Mouse (Mus musculus) gastrocnemius, adult 18-20 months (tissue): ENCODE results near the gene B4galt1. TPM values are rescaled to one million over a fixed set of nuclear protein-coding genes. Genes with fewer than 3 reads are reported as not detected.

ENCODE experiments used
- DNase-seq: peaks from one replicate; pipeline ENCODE4 v3.0.0; 2021; ENCODE audit warnings: low spot score
- long read RNA-seq, 2 experiments: library from polyadenylated mRNA; stranded (forward); transcript quantifications; one replicate each; pipeline ENCODE4 v2.0.0; 2021
- total RNA-seq, 2 experiments: library from RNA; stranded (reverse); gene quantifications; 2 replicates each; pipeline ENCODE4 v1.2.3; 2021

The B4galt1 gene
- total RNA-seq, result 10 to 100 TPM; 23.0 to 25.4 TPM
- long read RNA-seq, experiment 1, transcript B4galt1-201 (6 exons, 3,983 nt), result major isoform, 23 of 27 reads
- long read RNA-seq, experiment 1, partial matches to known transcripts, result 0 of 27 reads
- long read RNA-seq, experiment 1, other reads (novel, unspliced or antisense), result 4 of 27 reads
- long read RNA-seq, experiment 2, transcript B4galt1-201 (6 exons, 3,983 nt), result major isoform, 40 of 58 reads
- long read RNA-seq, experiment 2, partial matches to known transcripts, result 3 of 58 reads
- long read RNA-seq, experiment 2, other reads (novel, unspliced or antisense), result 15 of 58 reads

GRCm38 (mm10) chr4:40853565-40854386 lies at the start of gene B4galt1:
Gene B4galt1, minus strand, starts transcription at chr4:40854005.
- DNase-seq, result peak; percentile 99

- DNase-seq, result no peak
Observed at GRCm38 (mm10) chr4:40900612-40901011, 46.8 kb upstream of the B4galt1 start.

- no peak for DNase-seq
Observed at GRCm38 (mm10) chr4:40900071-40900470, 46.3 kb upstream of the B4galt1 start.

GRCm38 (mm10) chr4:40899264-40899663 lies 45.5 kb upstream of the B4galt1 start:
- peak; percentile 39 for DNase-seq

- DNase-seq, result no peak
Observed at GRCm38 (mm10) chr4:40898476-40899044, 44.8 kb upstream of the B4galt1 start.

GRCm38 (mm10) chr4:40895646-40896045 lies 41.8 kb upstream of the B4galt1 start:
- no peak for DNase-seq

GRCm38 (mm10) chr4:40895118-40895517 lies 41.3 kb upstream of the B4galt1 start:
- no peak for DNase-seq

- no peak for DNase-seq
Observed at GRCm38 (mm10) chr4:40891206-40891605, 37.4 kb upstream of the B4galt1 start.

- DNase-seq, result no peak
Observed at GRCm38 (mm10) chr4:40889983-40890382, 36.2 kb upstream of the B4galt1 start.

- DNase-seq, result peak; percentile 52
Observed at GRCm38 (mm10) chr4:40889252-40889651, 35.4 kb upstream of the B4galt1 start.

- no peak for DNase-seq
Observed at GRCm38 (mm10) chr4:40888839-40889238, 35.0 kb upstream of the B4galt1 start.

- DNase-seq, result peak; percentile 30
Observed at GRCm38 (mm10) chr4:40885883-40886282, 32.1 kb upstream of the B4galt1 start.

GRCm38 (mm10) chr4:40885166-40885525 lies 31.3 kb upstream of the B4galt1 start:
- peak; percentile 59 for DNase-seq

- peak; percentile 36 for DNase-seq
Observed at GRCm38 (mm10) chr4:40884282-40885165, 30.7 kb upstream of the B4galt1 start.

- DNase-seq, result no peak
Observed at GRCm38 (mm10) chr4:40883200-40883599, 29.4 kb upstream of the B4galt1 start.

GRCm38 (mm10) chr4:40877528-40877927 lies 23.7 kb upstream of the B4galt1 start:
- DNase-seq, result no peak

- peak; percentile 78 for DNase-seq
Observed at GRCm38 (mm10) chr4:40876814-40877371, 23.1 kb upstream of the B4galt1 start.

- no peak for DNase-seq
Observed at GRCm38 (mm10) chr4:40875842-40876241, 22.0 kb upstream of the B4galt1 start.

GRCm38 (mm10) chr4:40874794-40875552 lies 21.2 kb upstream of the B4galt1 start:
- no peak for DNase-seq

- DNase-seq, result peak; percentile 74
Observed at GRCm38 (mm10) chr4:40874151-40874600, 20.4 kb upstream of the B4galt1 start.
